Mouse (Mus musculus) heart, embryonic 14.5 days (tissue): ENCODE measurements at regions not wholly inside any gene's neighbourhood (a gene's known extent, or its start where the extent isn't known, plus 50 kb on each side); places are given as distances from the start of the nearest gene placed in this dataset.

ENCODE experiments used
- ATAC-seq: fragments of 200-750 bp; cut with Nextera tagmentation; 2 replicates; pipeline ENCODE4 v1.8.0; 2017; ENCODE audit warnings: low read depth, moderate TSS enrichment; ENCODE audit not compliant: insufficient number of reproducible peaks, insufficient read depth, low FRiP score
- H3K27ac ChIP-seq, 2 experiments: fragments of 200-500 bp in 1 of 2; fragments of 300-500 bp in 1 of 2; sonication (generic) in 1 of 2; replicated peaks in 1 of 2; 2 replicates each; pipeline ENCODE4 v1.5.1; 2012 to 2014; ENCODE audit warnings: low read depth in 2 of 2, low read length in 2 of 2, control low read depth in 1 of 2, mild to moderate bottlenecking in 1 of 2, mixed read lengths in 1 of 2; ENCODE audit not compliant: control insufficient read depth in 1 of 2, insufficient read depth in 1 of 2
- H3K27me3 ChIP-seq: fragments of 300-500 bp; sonication (generic); 2 replicates; pipeline ENCODE4 v1.6.1; 2014; ENCODE audit warnings: mild to moderate bottlenecking, low read length, control low read depth; ENCODE audit not compliant: control insufficient read depth, insufficient read depth
- H3K36me3 ChIP-seq: fragments of 300-500 bp; sonication (generic); 2 replicates; pipeline ENCODE4 v1.6.1; 2014; ENCODE audit warnings: mild to moderate bottlenecking, control low read depth, low read length, mixed read lengths; ENCODE audit not compliant: control insufficient read depth, insufficient read depth
- H3K4me1 ChIP-seq, 2 experiments: fragments of 200-500 bp in 1 of 2; fragments of 300-500 bp in 1 of 2; sonication (generic) in 1 of 2; 2 replicates each; pipeline ENCODE4 v1.6.1; 2012 to 2014; ENCODE audit warnings: low read length in 2 of 2, control low read depth in 1 of 2, mixed read lengths in 1 of 2; ENCODE audit not compliant: control insufficient read depth in 2 of 2, insufficient read depth in 2 of 2
- H3K4me2 ChIP-seq: fragments of 300-500 bp; sonication (generic); 2 replicates; pipeline ENCODE4 v1.6.1; 2014; ENCODE audit warnings: mild to moderate bottlenecking, low read length
- H3K4me3 ChIP-seq, 2 experiments: fragments of 200-500 bp in 1 of 2; fragments of 300-500 bp in 1 of 2; sonication (generic) in 1 of 2; 2 replicates each; pipeline ENCODE4 v1.5.1; 2012 to 2014; ENCODE audit warnings: low read length in 2 of 2, mild to moderate bottlenecking in 2 of 2, control low read depth in 1 of 2, low read depth in 1 of 2, moderate library complexity in 1 of 2; ENCODE audit not compliant: control insufficient read depth in 1 of 2, insufficient read depth in 1 of 2
- H3K9ac ChIP-seq: fragments of 300-500 bp; sonication (generic); 2 replicates; pipeline ENCODE4 v1.6.1; 2014; ENCODE audit warnings: mild to moderate bottlenecking, low read length
- H3K9me3 ChIP-seq: fragments of 300-500 bp; sonication (generic); 2 replicates; pipeline ENCODE4 v1.6.1; 2016; ENCODE audit warnings: low read length, control low read depth; ENCODE audit not compliant: control insufficient read depth
- WGBS: fragments of 180-500 bp; shearing (Covaris S2); extraction: QIAGEN DNeasy Blood & Tissue Kit; methylation state at CpG from one replicate; pipeline ENCODE4 v1.1.7; 2014; 5-methylcytosine and 5-hydroxymethylcytosine counted together

GRCm38 (mm10) chr3:102664665-102665190 is 69.6 kb upstream of the Tspan2 start:
- Histone ChIP-seq H3K4me3 (no peak overlapping the region), H3K4me1 (peaks cover 7 to 16% of the 10 kb centered on the region in 2 experiments), H3K27me3 (0 out of 2 replicates have a peak, but pooled peaks cover 4% of the 10 kb centered on the region), H3K36me3 (no peaks in the 10 kb centered on the region), H3K9ac (no peak overlapping the region), H3K4me2 (no peak overlapping the region), H3K9me3 (no peaks in the 10 kb centered on the region), H3K27ac (no peak overlapping the region)
- no peak for ATAC-seq
- WGBS, result 30% methylated on average over 6 of the region's 6 CpGs

DNA sequence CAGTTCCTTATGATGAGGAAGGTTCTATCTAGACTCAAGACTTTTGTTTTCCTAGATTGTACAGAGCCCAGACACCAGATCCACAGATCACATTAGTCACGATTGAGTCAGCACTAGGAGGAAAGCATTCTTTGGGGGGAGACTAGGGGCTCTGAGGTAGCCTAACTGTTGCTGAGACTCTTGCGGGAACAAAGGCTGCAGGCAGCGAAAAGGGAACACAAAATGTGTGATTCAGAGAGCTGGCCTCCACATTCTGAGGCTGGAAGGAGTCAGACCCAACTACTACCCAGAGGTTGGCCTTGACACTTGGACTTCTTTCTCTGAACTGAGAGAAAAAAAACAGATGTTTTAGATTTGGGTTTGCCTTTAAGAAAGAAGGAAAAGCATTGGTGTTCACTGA is 66.5 kb upstream of the Tspan2 start:
- 57% methylated on average over 3 of the region's 3 CpGs for WGBS
- H3K4me1 ChIP-seq, result peaks cover 20 to 22% of the 10 kb centered on the region in 2 experiments
- no peak overlapping the region for H3K27ac ChIP-seq
- no peaks in the 10 kb centered on the region for H3K36me3 ChIP-seq
- no peaks in the 10 kb centered on the region for H3K9me3 ChIP-seq
- H3K27me3 ChIP-seq, result 0 out of 2 replicates have a peak, but pooled peaks cover 4% of the 10 kb centered on the region
- no peak for ATAC-seq
- H3K4me3 ChIP-seq, result no peak overlapping the region
- no peak overlapping the region for H3K4me2 ChIP-seq
- no peak overlapping the region for H3K9ac ChIP-seq

- H3K36me3 ChIP-seq, result no peaks in the 10 kb centered on the region
- WGBS, result 97% methylated on average over 3 of the region's 3 CpGs
- peaks cover 20 to 22% of the 10 kb centered on the region in 2 experiments for H3K4me1 ChIP-seq
- H3K9me3 ChIP-seq, result no peaks in the 10 kb centered on the region
- no peak overlapping the region for H3K27ac ChIP-seq
- H3K4me3 ChIP-seq, result no peak overlapping the region
- H3K4me2 ChIP-seq, result no peak overlapping the region
- no peak overlapping the region for H3K9ac ChIP-seq
- H3K27me3 ChIP-seq, result peaks cover 6% of the 10 kb centered on the region; the same call in 1 of the 2 replicates
- ATAC-seq, result no peak
Observed at GRCm38 (mm10) chr3:102668556-102668955, 65.8 kb upstream of the Tspan2 start.

DNA sequence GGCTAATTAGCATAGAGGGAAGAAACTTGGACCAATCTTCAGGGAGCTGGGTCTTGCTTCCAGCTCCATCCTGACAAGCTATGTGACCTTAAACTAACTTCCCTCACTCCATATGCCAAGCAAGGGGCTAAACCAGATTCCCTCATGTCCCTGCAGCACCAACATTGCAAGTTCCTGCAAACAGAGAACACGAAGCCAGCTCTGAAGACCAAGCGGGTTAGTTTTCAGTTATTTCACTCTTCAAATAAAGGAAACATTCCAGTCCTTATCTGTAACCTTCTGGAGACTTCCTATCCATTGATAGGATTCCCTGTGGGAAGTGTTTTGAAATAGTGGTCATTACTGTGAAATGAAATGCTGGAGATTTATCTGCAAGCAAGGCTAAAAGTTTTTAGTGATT is 64.4 kb upstream of the Tspan2 start:
- 31% methylated on average over 2 of the region's 2 CpGs for WGBS
- no peak overlapping the region for H3K4me2 ChIP-seq

DNA sequence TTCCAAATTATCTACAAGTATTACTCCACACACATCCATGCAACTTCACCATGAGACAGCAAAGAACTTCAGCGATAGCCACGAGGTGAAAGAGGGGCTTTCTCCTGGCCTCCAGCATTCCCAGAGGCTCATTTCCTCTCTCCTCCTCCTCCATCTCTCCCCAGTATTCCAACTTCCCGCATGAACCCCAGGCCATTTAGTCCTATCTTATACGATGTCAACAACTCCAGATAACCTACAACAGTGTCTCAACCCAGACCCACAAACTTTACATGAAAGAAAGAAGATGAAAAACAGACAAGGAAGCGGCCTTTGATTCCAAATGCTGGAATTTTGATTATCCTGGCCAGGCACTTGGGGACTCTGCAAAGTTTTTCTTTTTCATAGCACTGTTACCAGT is 63.8 kb upstream of the Tspan2 start:
- WGBS, result 11% methylated on average over 5 of the region's 5 CpGs
- no peak overlapping the region for H3K4me2 ChIP-seq
- peaks cover 13 to 15% of the 10 kb centered on the region in 2 experiments for H3K4me1 ChIP-seq
- ATAC-seq, result no peak
- no peak overlapping the region for H3K9ac ChIP-seq
- H3K4me3 ChIP-seq, result no peak overlapping the region
- no peaks in the 10 kb centered on the region for H3K36me3 ChIP-seq
- H3K9me3 ChIP-seq, result no peaks in the 10 kb centered on the region
- peaks cover 3% of the 10 kb centered on the region; the same call in 1 of the 2 replicates for H3K27me3 ChIP-seq
- no peak overlapping the region for H3K27ac ChIP-seq

More for the DNA sequence above, 64.4 kb upstream of the Tspan2 start:
- no peak overlapping the region for H3K9ac ChIP-seq
- H3K4me1 ChIP-seq, result peaks cover 13 to 16% of the 10 kb centered on the region in 2 experiments
- H3K9me3 ChIP-seq, result no peaks in the 10 kb centered on the region
- no peak for ATAC-seq
- H3K27ac ChIP-seq, result no peak overlapping the region
- H3K4me3 ChIP-seq, result no peak overlapping the region
- H3K36me3 ChIP-seq, result no peaks in the 10 kb centered on the region
- peaks cover 3% of the 10 kb centered on the region; the same call in 1 of the 2 replicates for H3K27me3 ChIP-seq

GRCm38 (mm10) chr3:102670972-102671371 is 63.4 kb upstream of the Tspan2 start:
- H3K4me2 ChIP-seq, result no peak overlapping the region
- no peaks in the 10 kb centered on the region for H3K36me3 ChIP-seq
- peaks cover 10 to 15% of the 10 kb centered on the region in 2 experiments for H3K4me1 ChIP-seq
- WGBS, result 27% methylated on average over 5 of the region's 5 CpGs
- no peak overlapping the region for H3K27ac ChIP-seq
- ATAC-seq, result no peak
- no peaks in the 10 kb centered on the region for H3K9me3 ChIP-seq
- H3K9ac ChIP-seq, result no peak overlapping the region
- H3K27me3 ChIP-seq, result peaks cover 3% of the 10 kb centered on the region; the same call in 1 of the 2 replicates
- no peak overlapping the region for H3K4me3 ChIP-seq

DNA sequence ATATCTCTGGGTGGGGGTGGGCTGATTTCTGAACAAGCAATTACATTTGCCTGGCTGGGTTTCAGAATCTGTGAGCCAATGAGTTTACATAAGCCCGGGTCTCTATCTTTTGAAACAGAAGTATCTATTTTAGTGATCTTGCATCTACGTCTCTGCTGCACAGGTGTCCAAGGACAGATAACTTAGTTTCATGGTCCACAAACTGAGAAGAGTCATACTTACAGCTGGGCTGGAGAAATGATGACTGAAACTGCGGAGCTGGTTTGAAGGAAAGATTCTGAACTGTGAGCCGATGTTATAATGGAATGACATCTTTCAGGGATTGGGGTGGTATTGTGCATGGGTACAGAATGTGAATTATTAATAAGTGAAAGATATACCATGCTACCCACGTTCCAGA is 60.8 kb upstream of the Tspan2 start:
- 61% methylated on average over 5 of the region's 5 CpGs for WGBS
- Histone ChIP-seq H3K9ac (no peak overlapping the region), H3K27me3 (peaks cover 3% of the 10 kb centered on the region; the same call in 1 of the 2 replicates), H3K27ac (no peak overlapping the region), H3K36me3 (no peaks in the 10 kb centered on the region), H3K4me2 (no peak overlapping the region), H3K9me3 (no peaks in the 10 kb centered on the region), H3K4me3 (no peak overlapping the region), H3K4me1 (peaks cover 3 to 15% of the 10 kb centered on the region in 2 experiments)
- ATAC-seq, result no peak

- Histone ChIP-seq H3K4me1 (peaks cover 3 to 15% of the 10 kb centered on the region in 2 experiments), H3K4me2 (no peak overlapping the region)
Observed at GRCm38 (mm10) chr3:102674068-102674467, 60.3 kb upstream of the Tspan2 start.

More at GRCm38 (mm10) chr3:102674068-102674467, 60.3 kb upstream of the Tspan2 start:
- Histone ChIP-seq H3K36me3 (no peaks in the 10 kb centered on the region), H3K9me3 (no peaks in the 10 kb centered on the region), H3K27me3 (peaks cover 3% of the 10 kb centered on the region; the same call in 1 of the 2 replicates), H3K4me3 (no peak overlapping the region), H3K27ac (no peak overlapping the region), H3K9ac (no peak overlapping the region)
- ATAC-seq, result no peak
- WGBS, result 42% methylated on average over 2 of the region's 2 CpGs
